Mouse (Mus musculus) thymus, adult 18-20 months (tissue): ENCODE results near the gene Tmem52b.

Experiments
- DNase-seq, 2 experiments: peaks; one replicate each; pipeline ENCODE4 v3.0.0; 2022; ENCODE audit warnings: mixed read lengths in 2 of 2

The Tmem52b gene

GRCm38 (mm10) chr6:129532942-129533860 is 20.8 kb downstream of the Tmem52b start, which contains the start of gene Gabarapl1:
TSS of gene Gabarapl1 (plus strand) at chr6:129533160.
- peak; percentile 31 to 45 for DNase-seq

GRCm38 (mm10) chr6:129534057-129534456 is 21.7 kb downstream of the Tmem52b start:
- no peak for DNase-seq

- no peak for DNase-seq
Measured at GRCm38 (mm10) chr6:129534627-129535190, 22.4 kb downstream of the Tmem52b start.

DNA sequence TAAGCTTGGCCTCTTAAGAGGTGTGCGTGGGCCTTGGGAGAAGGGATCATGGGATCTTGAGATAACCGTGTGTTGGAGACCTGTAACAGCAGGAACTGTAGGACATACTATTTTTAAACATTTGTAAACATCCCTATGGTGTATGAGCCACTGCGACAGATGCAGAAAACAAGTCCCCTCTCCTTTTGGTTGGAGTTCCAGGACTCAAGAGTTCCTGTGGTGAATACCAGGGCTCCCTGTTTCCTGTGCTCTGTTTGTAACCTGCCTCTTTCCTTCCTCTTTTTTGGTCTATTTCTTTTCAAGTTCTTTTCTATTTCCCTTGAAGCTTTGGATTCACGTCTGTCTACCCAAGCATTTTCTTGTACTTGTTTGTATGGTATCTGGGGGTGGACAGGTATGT is 23.4 kb downstream of the Tmem52b start:
- DNase-seq, result no peak

DNA sequence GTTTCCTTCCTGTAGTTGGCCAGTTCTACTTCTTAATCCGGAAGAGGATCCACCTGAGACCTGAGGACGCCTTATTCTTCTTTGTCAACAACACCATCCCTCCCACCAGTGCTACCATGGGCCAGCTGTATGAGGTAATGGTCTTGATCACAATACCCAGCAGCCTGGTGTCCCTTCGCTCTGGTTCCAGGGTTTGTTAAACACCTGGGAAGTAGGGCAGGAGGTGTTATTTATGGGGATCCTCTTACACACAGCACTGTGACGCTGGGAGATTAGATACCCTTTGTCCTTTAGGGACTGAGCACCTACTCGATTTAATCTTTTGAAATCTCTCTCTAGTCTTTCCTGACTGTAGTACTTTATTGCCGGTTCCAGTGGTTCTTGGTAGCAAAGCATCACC is 26.2 kb downstream of the Tmem52b start:
- no peak for DNase-seq

- no peak for DNase-seq
Measured at GRCm38 (mm10) chr6:129541931-129542330, 29.6 kb downstream of the Tmem52b start.

- no peak for DNase-seq
Measured at GRCm38 (mm10) chr6:129542540-129542939, 30.2 kb downstream of the Tmem52b start.

DNA sequence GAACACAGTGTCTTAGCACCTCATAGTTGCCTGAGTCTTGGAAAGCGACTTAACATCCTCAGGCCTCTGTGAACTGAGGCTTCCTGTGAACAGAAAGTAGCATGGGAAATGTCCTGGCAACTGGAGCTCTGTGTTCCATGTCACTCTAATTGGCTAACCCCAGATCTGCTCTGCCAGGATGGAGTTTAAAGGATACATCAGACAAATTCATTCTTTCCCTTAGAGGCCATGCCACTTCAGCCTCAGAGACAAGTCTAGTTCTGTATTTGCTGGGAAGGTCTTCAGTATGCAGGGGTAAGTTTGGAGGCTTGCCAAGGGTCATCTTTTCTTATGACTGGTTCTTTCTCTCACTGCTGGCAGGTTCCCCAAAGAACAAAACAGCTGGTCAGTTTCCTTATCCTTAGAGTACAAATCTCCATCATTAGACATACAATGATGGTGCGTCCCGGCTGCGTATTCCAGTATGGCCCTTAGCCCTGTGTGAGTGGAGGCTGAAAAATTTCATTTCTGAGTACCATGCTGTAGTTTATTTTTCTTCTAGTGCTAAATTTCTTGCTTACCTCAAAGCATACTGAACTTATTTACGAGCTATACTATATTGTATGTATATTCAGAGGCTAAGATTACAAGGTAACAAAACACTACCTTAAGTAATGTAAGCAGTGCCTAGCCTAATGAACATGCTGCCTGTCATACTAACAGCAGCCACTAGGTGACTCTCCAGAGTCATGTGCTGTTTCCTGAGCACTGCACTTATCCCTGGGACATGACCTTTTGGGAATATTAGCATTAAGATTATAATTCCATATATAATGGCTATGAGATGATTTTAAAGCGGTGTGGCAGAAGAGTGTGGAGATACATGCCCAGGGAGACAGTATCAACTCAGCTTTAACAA is 31.6 kb downstream of the Tmem52b start:
- DNase-seq, result no peak

DNA sequence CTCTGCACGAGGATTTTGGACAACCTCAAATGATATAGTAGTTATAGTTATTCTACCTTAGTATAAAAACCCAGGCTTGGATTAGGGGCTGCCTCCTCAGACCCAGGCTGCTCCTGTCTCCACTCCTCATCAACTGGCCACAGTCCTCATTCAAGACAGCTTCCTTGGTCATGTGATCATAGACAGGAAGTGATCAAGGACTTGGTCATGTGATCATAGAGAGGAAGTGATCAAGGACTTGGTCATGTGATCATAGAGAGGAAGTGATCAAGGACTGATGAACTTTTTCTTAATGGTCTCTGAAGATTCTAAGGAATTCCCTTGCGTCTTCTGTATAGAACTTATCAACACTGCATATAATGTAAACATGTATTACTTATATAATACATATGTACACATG is 34.9 kb downstream of the Tmem52b start:
- DNase-seq, result no peak

- DNase-seq, result no peak
Measured at GRCm38 (mm10) chr6:129548009-129548408, 35.7 kb downstream of the Tmem52b start.

DNA sequence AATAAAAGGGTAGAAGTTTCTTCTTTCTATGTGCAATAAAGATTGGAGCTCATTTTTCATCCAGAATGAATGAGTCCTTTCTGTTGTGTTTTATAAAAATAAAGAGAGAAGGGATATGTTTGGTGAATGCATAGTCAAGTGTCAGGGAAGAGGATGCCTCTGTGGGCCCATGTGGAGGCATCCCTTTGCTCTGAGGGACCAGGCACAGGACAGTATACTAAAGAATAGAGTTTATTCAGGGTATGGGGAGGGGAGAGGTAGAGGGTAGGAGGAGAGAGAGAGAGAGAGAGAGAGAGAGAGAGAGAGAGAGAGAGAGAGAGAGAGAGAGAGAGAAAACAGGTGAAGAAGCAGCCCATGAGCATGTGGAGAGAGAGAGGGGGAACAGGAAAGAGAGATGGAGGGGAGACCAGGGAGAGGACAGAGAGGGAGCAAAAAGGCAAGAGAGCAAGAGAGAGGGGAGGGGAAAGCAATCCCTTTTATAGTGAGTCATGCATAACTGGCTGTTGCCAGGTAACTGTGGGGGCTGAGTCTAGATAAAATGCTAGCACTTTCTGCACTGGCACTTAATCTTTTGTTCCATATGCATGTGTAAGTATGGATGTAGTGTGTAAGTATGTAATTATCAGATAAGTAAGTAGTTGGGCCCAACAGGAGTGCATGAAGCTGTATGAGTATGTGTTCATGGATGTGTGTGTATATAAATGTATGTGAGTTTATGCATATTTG is 45.1 kb downstream of the Tmem52b start:
- no peak for DNase-seq

- DNase-seq, result peak; percentile 15 to 17
Measured at GRCm38 (mm10) chr6:129558946-129559640, 46.7 kb downstream of the Tmem52b start.

DNA sequence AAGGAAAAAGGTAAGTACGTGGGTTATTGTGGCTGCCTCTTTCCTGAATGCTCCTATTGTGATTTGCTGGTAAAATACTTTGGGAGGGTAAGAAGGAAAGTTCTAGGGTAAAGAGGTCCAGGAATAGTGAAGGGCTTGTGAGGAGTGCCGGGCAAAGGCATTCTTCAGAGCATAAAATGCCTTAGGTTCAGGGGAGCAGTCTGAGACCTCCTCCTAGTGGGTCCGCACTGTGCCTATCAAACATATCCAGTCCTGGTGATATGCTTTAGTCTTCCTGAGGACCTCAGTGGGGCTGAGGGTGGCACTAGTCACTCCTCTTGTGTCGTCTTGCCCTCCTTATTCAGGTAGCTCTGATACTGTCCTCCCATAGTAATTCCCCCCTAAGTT is 47.3 kb downstream of the Tmem52b start:
- no peak for DNase-seq

DNA sequence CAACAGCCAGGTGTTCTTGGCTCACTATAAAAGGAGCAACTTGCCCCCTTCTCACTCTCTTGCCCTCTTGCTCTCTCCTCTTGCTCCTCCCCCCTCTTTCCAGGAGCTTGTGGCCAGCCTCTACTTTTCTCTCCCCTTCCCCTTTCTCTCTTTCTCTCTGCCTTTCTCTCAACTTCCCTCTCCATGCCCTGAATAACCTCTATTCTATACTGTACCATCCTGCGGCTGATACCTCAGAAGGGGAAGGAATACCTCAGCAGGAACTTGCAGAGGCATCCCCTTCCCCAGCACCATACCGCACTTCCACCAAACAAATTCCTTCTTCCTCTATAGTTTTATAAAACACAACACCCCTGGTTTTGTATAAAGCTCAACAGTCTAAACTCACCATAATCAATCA is 52.9 kb downstream of the Tmem52b start:
- DNase-seq, result no peak
